Mouse (Mus musculus): Measurements from ENCODE around the gene Fut2. TPM values are rescaled to one million over a fixed set of nuclear protein-coding genes. Genes with fewer than 3 reads are reported as not detected.

The Fut2 gene
- polyA plus RNA-seq, 1 experiment = not detected

DNA sequence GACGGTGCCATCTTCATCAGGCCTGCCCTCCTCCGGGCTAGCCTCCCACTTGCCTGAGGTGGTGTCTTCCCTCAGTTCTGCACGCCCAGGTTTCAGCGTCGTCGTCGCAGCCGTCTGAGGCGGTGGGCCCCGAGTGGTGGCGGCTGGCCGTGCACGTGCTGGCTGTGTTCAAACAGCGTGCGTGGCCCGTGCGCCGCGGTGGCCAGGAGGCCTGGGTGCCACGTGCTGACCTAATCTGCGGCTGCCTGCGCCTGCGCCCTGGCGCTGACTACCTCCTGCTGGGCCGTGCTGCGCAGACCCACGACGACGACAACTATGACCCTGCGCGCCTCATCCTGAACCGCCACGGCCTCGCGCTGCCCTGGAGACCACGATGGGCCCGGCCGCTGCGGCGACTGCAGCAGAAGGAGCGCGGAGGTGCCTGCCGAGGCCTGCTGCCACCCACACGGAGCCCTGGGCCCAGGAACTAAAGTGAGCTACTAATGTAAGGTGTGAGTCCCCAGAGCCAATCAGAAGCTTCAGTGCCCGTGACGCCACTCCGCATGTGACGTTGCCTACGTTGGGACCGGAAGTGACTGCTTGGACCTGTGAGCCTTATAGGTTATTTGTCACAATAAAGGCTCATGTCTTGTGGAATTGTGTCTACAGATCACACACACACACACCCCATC lies 27.9 kb upstream of the Fut2 start, which contains the start of gene Sec1:
Gene Sec1 (minus strand): TSS at position 482 of the 671 bp plus-strand sequence.
- H3K4me1 ChIP-seq (ENCODE audit: control insufficient read depth, insufficient read depth, insufficient read length, low read length) = no peaks in the 10 kb centered on the region
- H3K4me3 ChIP-seq (ENCODE audit: insufficient read depth, low read depth, low read length) = no peak within 1 kb of the TSS
- H3K27ac ChIP-seq (replicated peaks; ENCODE audit: low read depth, low read length) = no peak within 1 kb of the TSS

DNA sequence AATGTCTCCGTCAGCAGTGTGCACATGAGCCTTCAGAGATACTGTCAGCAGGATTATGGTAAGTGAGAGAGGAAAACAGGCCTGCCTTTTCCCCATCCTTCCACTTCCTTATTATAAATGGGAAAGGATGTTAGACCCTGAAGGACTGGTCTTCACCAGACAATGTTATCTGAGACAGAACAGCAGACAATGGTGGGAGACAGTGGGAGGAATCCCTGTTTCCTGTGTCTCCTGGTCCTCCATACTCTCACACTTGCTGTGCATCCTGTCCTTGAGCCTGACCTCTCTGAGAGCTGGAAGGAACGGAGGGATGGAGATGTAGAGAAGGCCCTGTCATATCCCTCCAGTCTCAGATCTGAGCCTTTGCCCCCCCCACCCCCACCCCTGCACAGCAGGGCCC lies 26.2 kb upstream of the Fut2 start:
- no peaks in the 10 kb centered on the region for H3K4me1 ChIP-seq (ENCODE audit: control insufficient read depth, insufficient read depth, insufficient read length, low read length)
- no peak overlapping the region for H3K4me3 ChIP-seq (ENCODE audit: insufficient read depth, low read depth, low read length)
- no peak overlapping the region for H3K27ac ChIP-seq (replicated peaks; ENCODE audit: low read depth, low read length)

DNA sequence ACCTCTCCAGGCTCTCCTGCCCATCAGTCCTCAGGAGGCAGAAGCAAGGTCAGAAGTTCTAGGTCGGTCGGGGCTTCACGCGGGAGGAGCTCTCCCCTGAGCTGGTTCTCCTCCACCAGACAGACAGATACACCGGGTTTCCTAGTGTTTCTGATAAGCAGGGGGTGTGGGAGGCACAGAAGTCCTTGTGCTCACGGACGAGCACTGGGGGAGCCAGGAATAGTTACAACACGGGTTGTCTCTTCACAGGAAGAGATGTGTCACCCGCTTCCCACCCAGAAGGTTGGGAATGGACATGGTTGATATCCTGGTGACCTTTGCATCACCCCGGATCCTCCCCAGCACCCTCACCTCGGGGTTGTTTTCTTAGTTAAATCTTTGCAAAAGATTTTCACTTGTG lies 23.6 kb upstream of the Fut2 start:
- H3K27ac ChIP-seq (replicated peaks; ENCODE audit: low read depth, low read length) = no peak overlapping the region
- no peak overlapping the region for H3K4me3 ChIP-seq (ENCODE audit: insufficient read depth, low read depth, low read length)

DNA sequence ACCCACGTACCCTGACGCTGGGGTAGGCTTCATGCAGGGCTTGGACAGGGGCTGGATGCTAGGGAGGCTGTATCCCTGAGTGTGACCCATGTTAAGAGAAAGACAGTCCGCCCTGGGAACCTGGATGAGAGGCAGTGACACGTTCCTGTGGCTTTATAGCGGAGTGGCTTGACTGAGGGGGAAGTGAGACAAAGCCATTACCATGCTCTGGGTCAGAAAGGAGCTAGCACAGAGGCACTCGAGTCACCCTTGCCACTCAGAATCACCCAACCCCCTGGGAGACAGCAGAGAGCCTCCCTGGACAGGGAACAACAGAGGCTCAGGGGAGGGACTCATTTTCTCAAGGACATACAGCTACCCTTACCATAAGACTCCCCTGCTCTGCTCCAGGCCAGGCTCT lies 22.9 kb upstream of the Fut2 start:
- H3K4me1 ChIP-seq (ENCODE audit: control insufficient read depth, insufficient read depth, insufficient read length, low read length) = no peaks in the 10 kb centered on the region
- no peak overlapping the region for H3K4me3 ChIP-seq (ENCODE audit: insufficient read depth, low read depth, low read length)
- no peak overlapping the region for H3K27ac ChIP-seq (replicated peaks; ENCODE audit: low read depth, low read length)

More for the DNA sequence above, 23.6 kb upstream of the Fut2 start:
- H3K4me1 ChIP-seq (ENCODE audit: control insufficient read depth, insufficient read depth, insufficient read length, low read length) = no peaks in the 10 kb centered on the region

DNA sequence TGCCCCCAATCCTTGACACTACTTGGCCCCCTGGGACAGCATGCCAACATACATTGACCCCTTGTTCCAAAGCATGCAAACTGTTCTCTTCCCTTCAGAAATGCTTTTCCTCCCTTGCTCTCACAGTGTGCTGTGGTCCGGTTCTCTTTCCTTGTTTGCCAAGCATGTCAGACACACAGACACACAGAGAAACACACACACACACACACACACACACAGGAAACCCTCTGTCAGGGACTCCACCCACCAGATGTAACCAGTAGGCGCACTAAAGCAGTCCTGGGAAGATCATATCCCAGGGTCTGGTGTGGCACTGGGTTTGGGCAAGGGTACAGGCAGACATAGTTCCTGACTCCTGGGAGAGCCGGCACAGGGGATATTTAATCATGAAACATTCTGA lies 20.6 kb upstream of the Fut2 start:
- no peak overlapping the region for H3K27ac ChIP-seq (replicated peaks; ENCODE audit: low read depth, low read length)
- H3K4me3 ChIP-seq (ENCODE audit: insufficient read depth, low read depth, low read length) = no peak overlapping the region
- H3K4me1 ChIP-seq (ENCODE audit: control insufficient read depth, insufficient read depth, insufficient read length, low read length) = peaks cover 5% of the 10 kb centered on the region; the same call in 1 of the 2 replicates

DNA sequence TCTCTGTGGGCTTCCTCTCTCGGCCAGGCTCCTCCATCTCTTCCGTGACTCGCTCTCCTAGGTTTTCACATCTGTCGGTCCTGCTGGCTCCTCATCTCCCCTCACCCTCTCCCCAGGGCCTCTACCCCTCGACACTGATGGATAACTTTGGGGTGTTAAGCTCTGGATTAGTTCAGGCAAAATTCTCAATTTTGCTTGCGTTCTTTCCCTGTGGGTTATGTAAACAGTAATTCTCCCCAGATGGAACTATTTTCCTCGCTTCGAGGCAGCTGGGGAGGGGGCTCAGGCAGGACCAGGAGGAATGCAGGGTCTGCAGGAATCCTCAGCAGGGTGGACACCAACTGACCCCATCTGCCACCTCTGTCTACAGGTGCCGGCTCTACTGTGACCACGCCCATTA lies 19.6 kb upstream of the Fut2 start:
- H3K27ac ChIP-seq (replicated peaks; ENCODE audit: low read depth, low read length) = no peak overlapping the region
- no peak overlapping the region for H3K4me3 ChIP-seq (ENCODE audit: insufficient read depth, low read depth, low read length)
- H3K4me1 ChIP-seq (ENCODE audit: control insufficient read depth, insufficient read depth, insufficient read length, low read length) = peaks cover 12% of the 10 kb centered on the region

DNA sequence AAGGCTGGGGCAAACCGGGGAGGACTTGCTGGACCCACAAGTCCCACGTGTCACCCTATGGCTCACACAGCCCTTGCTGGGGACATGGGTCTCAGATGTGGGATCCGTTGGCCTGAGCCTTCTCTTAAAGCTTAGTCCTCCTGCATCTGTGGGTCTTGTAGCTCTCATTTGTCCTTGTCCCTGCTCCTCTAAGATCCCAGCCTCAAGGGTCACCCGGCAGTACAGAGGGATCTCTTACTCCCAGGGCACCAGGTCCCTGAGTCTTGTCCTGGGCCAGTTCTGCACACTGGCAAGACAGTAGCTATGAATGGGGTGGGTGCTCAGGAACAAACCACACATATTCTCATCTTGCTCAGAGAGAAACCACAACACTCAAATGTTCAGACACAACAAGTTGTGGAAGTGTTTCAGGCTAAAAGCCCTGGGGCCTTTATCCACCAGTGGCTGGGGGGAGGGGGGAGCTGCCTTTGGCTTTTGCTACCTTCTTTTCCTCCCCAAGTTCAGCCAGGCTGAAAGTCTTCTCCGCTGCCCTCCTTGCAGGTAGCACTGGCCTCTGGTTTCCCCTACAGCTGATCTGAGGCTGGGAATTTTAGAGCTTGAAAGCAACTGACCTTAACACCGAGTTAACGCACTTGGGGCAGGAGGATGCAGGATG lies 17.3 kb upstream of the Fut2 start, which contains the start of gene Ntn5:
Gene Ntn5 (plus strand): TSS at position 627 of the 655 bp plus-strand sequence.
- Histone ChIP-seq H3K4me3 (ENCODE audit: insufficient read depth, low read depth, low read length) (no peak within 1 kb of the TSS), H3K4me1 (ENCODE audit: control insufficient read depth, insufficient read depth, insufficient read length, low read length) (peaks cover 24% of the 10 kb centered on the region), H3K27ac (replicated peaks; ENCODE audit: low read depth, low read length) (no peak within 1 kb of the TSS)

DNA sequence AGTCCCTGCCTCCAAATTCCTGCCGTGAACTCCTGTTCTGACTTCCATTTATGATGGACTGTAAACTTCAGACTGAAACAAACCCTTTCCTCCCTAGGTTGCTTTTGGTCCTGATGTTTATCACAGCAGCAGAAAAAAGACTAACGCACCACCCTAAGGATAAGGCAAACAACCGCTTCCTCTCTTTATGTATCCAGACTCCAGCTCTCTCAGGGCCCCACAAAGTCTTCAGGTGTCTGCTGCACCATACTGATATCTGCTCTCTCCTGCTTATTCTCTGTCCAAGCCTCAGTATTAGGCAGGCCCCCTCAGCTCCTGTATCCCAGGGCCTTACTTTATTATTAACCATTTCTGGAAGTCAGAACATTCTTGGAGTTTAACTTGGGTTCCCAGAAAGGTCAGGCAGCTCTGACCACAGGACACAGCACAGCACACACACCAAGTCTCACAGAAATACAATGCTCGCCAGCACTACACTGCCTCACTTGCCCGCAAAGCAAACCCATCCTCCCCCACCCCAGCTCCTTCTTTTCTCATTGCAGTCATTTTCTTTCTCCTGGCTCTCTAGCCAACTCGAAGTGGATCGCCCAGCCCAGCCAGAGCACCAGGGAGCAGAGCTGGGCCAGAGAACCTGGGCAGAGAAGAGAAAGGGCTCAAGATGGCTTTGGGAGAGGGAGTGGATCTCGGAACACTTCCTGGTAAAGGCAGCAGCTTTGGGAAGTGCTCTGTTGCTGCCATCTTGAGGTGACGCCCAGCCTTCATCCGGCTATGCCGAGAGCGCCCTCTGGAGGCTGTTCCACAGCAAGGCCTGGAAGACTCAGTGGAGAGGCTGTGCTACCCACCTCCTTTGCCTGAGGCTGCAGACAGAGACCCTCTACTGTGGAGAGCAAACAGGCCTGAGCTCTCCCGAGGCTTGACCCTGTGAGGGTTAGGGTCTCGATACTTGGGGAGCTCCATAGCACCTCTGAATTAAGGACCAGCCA lies 16.2 kb upstream of the Fut2 start:
- peaks cover 24% of the 10 kb centered on the region for H3K4me1 ChIP-seq (ENCODE audit: control insufficient read depth, insufficient read depth, insufficient read length, low read length)
- H3K27ac ChIP-seq (replicated peaks; ENCODE audit: low read depth, low read length) = peak overlapping the region; percentile 72
- H3K4me3 ChIP-seq (ENCODE audit: insufficient read depth, low read depth, low read length) = peak overlapping the region; percentile 32

DNA sequence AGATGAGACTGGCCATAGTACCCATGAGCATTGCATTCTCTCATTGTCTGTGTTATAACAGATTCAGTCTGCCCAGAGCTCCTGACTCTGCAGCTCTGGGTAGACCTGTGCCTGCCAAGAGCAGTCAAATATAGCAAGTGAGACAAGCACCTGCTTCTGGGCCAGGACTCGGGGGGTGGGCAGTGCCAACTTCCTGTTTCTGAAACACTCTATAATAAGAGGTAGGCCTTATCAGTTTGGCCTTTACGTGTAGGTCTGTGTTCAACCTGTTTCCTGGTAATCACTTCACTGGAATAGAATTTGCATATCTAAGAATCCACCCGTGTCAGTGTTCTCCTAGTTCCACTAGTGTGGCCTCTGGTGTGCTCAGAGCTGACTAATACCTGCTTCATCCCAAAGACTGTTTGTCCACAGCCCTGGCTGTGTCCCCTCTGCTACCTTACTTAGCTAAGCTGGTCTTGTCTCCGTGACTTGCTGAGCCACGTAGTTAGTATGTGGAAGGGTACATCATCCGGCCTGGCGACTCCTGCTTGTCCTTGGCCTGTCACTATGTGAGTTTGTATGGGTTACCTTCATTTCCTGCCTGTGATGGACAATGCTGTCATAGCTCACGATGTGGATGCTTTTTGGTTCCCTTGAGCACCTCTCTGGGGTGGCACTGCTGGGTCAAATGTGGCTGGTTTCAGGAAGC lies 15.0 kb upstream of the Fut2 start:
- Histone ChIP-seq H3K27ac (replicated peaks; ENCODE audit: low read depth, low read length) (peak overlapping the region; percentile 94), H3K4me1 (ENCODE audit: control insufficient read depth, insufficient read depth, insufficient read length, low read length) (peaks cover 24% of the 10 kb centered on the region), H3K4me3 (ENCODE audit: insufficient read depth, low read depth, low read length) (no peak overlapping the region)

DNA sequence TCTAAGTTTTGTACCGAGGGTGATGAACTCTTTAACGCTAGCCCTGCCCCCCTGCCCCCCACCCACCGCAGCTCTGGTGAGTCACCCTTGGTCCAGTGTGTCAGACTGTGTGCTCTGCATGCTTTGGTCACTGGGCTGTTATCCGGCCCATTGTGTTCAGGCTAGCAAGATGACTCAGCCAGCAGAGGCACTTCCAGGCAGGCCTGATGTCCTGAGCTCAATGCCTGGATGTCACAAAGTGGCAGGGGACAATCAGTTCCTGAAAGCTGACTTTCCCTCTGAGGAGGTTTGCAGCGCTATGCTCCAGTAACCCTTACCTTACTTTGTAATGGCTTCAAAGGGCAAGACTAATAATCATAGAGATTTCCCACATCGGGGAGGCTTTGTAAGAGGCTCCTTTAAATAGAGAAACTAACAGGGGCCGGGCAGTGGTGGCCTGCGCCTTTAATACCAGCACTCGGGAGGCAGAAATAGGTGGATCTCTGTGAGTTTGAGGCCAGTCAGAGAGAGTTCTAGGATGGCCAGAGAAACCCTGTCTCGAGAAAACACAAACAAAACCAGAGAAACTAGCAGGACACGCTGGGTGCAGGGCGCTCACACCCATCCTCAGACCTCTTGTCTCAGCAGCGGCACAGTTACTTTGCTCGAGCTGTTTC lies 13.9 kb upstream of the Fut2 start:
- Histone ChIP-seq H3K4me3 (ENCODE audit: insufficient read depth, low read depth, low read length) (no peak overlapping the region), H3K4me1 (ENCODE audit: control insufficient read depth, insufficient read depth, insufficient read length, low read length) (peaks cover 24% of the 10 kb centered on the region), H3K27ac (replicated peaks; ENCODE audit: low read depth, low read length) (peak overlapping the region; percentile 94)

DNA sequence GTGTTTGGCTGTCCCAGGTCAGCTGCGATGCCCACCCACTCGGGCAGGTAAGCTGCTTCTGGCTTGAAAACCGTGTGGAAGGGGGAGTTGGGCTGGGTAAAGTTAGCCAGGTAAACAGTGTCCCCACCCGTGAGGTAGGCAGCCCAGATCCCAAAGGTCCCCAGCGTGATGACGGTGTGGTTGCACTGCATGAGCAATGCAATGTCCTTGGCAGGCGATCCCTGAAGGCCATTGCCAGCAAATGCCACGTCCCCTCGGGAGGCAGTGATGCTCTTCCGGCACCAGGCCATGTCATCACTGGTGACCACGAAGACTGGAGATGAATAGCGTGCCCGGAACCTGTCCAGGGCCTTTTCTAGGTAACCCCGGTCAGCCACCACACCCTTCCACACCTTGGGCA lies 12.3 kb upstream of the Fut2 start:
- Histone ChIP-seq H3K4me3 (ENCODE audit: insufficient read depth, low read depth, low read length) (no peak overlapping the region), H3K4me1 (ENCODE audit: control insufficient read depth, insufficient read depth, insufficient read length, low read length) (peaks cover 24% of the 10 kb centered on the region), H3K27ac (replicated peaks; ENCODE audit: low read depth, low read length) (no peak overlapping the region)

DNA sequence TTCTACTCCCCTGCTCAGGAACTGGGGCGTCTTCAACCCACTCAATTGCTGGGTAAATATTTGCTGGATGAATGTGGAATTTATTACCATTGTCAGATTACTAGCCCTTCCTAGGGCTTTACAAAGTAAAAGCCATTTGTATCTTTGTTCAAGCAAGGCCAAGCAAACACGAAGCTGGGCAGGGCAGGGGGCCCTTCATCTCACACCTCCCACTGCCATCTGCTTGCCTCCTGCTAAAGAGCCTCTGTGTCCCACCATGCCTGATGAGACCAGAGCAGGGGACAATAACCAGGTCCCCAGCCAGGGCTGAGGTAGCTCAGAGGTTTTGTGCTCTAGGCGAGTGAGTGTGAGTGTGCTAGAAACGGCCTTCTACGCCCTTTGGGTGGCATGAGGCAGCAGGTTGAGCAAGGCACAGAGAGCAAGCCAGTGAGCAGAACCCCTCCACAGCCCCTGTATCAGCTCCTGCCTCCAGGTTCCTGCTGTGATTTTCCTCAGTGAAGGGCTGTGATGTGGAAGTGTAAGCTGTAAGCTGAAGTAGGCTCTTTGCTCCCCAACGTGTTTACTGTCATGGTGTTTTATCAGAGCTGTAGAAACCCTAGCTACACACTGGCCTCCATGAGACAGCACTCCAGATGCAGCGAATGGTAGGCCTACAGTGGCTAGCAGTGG lies 11.6 kb upstream of the Fut2 start:
- Histone ChIP-seq H3K4me1 (ENCODE audit: control insufficient read depth, insufficient read depth, insufficient read length, low read length) (peaks cover 24% of the 10 kb centered on the region), H3K4me3 (ENCODE audit: insufficient read depth, low read depth, low read length) (no peak overlapping the region), H3K27ac (replicated peaks; ENCODE audit: low read depth, low read length) (no peak overlapping the region)

DNA sequence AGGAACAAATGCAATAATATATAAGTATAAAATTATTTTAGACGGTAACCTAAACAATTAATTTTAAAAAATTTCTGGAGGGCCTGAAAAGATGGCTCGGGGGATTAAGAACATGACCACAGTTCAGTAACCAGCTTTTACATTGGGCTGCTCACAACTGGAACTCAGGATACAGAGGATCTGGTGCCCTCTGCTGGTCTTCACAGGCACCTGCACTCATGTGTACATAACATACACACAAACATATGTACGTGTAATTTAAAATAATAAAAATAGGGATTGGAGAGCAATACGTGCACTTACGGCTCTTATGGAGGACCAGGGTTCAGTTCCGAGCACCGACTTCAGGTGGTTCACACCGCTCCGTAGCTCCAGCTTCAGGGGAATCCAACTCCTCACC lies 2.7 kb upstream of the Fut2 start:
- H3K4me3 ChIP-seq (ENCODE audit: insufficient read depth, low read depth, low read length) = no peak overlapping the region
- H3K4me1 ChIP-seq (ENCODE audit: control insufficient read depth, insufficient read depth, insufficient read length, low read length) = no peaks in the 10 kb centered on the region
- no peak overlapping the region for H3K27ac ChIP-seq (replicated peaks; ENCODE audit: low read depth, low read length)

DNA sequence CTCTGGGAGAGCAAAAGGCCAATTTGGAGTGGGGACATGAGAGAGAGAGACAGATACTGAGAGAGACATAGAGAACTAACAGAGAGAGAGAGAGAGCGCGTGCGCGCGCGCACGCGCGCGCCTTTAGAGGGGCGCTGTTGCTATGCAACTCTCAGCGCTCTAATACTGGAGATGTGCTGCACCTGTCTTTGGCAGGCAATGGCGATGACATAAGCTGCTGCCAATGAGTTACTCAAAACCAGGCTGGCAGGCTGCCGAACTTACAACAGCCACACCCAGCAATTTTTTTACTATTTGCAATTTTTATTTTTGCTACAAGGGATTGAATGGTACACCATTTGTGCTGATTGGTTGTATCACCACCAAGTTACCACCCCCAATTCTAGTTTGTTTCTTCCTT lies 1.6 kb upstream of the Fut2 start:
- Histone ChIP-seq H3K4me3 (ENCODE audit: insufficient read depth, low read depth, low read length) (no peak overlapping the region), H3K27ac (replicated peaks; ENCODE audit: low read depth, low read length) (no peak overlapping the region), H3K4me1 (ENCODE audit: control insufficient read depth, insufficient read depth, insufficient read length, low read length) (no peaks in the 10 kb centered on the region)

All from brown adipose tissue, adult 24 weeks (tissue).